Mouse (Mus musculus) hindbrain, embryonic 10.5 days (tissue): ENCODE measurements around the gene Kcnn1. TPM values are rescaled to one million over a fixed set of nuclear protein-coding genes. Genes with fewer than 3 reads are reported as not detected.
"Not testable (repeated sequence)": the region's sequence is repeated elsewhere in the genome, so short reads cannot be mapped to it uniquely, and the experiment has no call there.

Source experiments
- DNase-seq: peaks from one replicate; pipeline ENCODE4 v3.0.0-alpha.2; 2017; ENCODE audit warnings: low spot score
- H3K27ac ChIP-seq: fragments of 300-500 bp; sonication (generic); 2 replicates; pipeline ENCODE4 v1.5.1; 2016; ENCODE audit warnings: mild to moderate bottlenecking, moderate library complexity
- H3K27me3 ChIP-seq: fragments of 300-500 bp; sonication (generic); 2 replicates; pipeline ENCODE4 v1.6.1; 2016; ENCODE audit warnings: mild to moderate bottlenecking; ENCODE audit not compliant: poor library complexity, insufficient read depth, severe bottlenecking
- H3K36me3 ChIP-seq: fragments of 300-500 bp; sonication (generic); 2 replicates; pipeline ENCODE4 v1.6.1; 2016; ENCODE audit warnings: mild to moderate bottlenecking, moderate library complexity
- H3K4me1 ChIP-seq: fragments of 300-500 bp; sonication (generic); replicated peaks from 2 replicates; pipeline ENCODE4 v1.6.1; 2016; ENCODE audit warnings: mild to moderate bottlenecking
- H3K4me3 ChIP-seq: fragments of 300-500 bp; sonication (generic); 2 replicates; pipeline ENCODE4 v1.5.1; 2016; ENCODE audit warnings: mild to moderate bottlenecking, moderate library complexity
- H3K9me3 ChIP-seq: fragments of 300-500 bp; sonication (generic); 2 replicates; pipeline ENCODE4 v1.6.1; 2016; ENCODE audit warnings: mild to moderate bottlenecking, moderate library complexity
- WGBS: fragments of 180-500 bp; shearing (Covaris S2); methylation state at CpG from one replicate; pipeline ENCODE4 v1.1.7; 2016; 5-methylcytosine and 5-hydroxymethylcytosine counted together
- polyA plus RNA-seq: library from polyadenylated mRNA; unstranded; fragments of >200 nt; fragmentation: Nextera tagmentation; extraction: Ambion mirVana; gene quantifications from 2 replicates; pipeline ENCODE4 v1.2.1, GENCODE M21; 2016

Kcnn1 gene
- polyA plus RNA-seq, 1 experiment from 2014 or later = 19.3 TPM

- WGBS = under 1% methylated on average over 20 of the region's 20 CpGs
- Histone ChIP-seq H3K4me3 (peak overlapping the region; percentile 71), H3K4me1 (peaks cover 34% of the 10 kb centered on the region), H3K27ac (peak overlapping the region; percentile 95), H3K9me3 (no peaks in the 10 kb centered on the region), H3K27me3 (peaks cover 29% of the 10 kb centered on the region), H3K36me3 (peaks cover 35% of the 10 kb centered on the region)
- peak; percentile 86 for DNase-seq
Observed at GRCm38 (mm10) chr8:70897681-70898413, 34.8 kb upstream of the Kcnn1 start.

- Histone ChIP-seq H3K9me3 (no peaks in the 10 kb centered on the region), H3K27ac (peak within 1 kb of the TSS; percentile 95), H3K4me3 (peak within 1 kb of the TSS; percentile 71), H3K36me3 (peaks cover 38% of the 10 kb centered on the region), H3K4me1 (peaks cover 41% of the 10 kb centered on the region), H3K27me3 (peaks cover 32% of the 10 kb centered on the region)
- DNase-seq = peak; percentile 97
- under 1% methylated on average over 60 of the region's 60 CpGs for WGBS
Observed at GRCm38 (mm10) chr8:70897021-70897680, 34.1 kb upstream of the Kcnn1 start, which contains the start of gene Rpl18a. TSS of gene Rpl18a (minus strand) at chr8:70897412.

- DNase-seq = no peak
- Histone ChIP-seq H3K9me3 (no peaks in the 10 kb centered on the region), H3K4me1 (peaks cover 48% of the 10 kb centered on the region), H3K4me3 (peak overlapping the region; percentile 71), H3K27ac (peak overlapping the region; percentile 95), H3K36me3 (peaks cover 38% of the 10 kb centered on the region), H3K27me3 (peaks cover 38% of the 10 kb centered on the region)
- 4% methylated on average over 25 of the region's 25 CpGs for WGBS
Observed at GRCm38 (mm10) chr8:70896316-70897020, 33.4 kb upstream of the Kcnn1 start.

GRCm38 (mm10) chr8:70895571-70896259 lies 32.7 kb upstream of the Kcnn1 start:
- not testable (repeated sequence) for DNase-seq, H3K9me3 ChIP-seq
- Histone ChIP-seq H3K36me3 (peaks cover 44% of the 10 kb centered on the region), H3K27me3 (peaks cover 45% of the 10 kb centered on the region), H3K27ac (peak overlapping the region; percentile 95), H3K4me3 (peak overlapping the region; percentile 71), H3K4me1 (peaks cover 50% of the 10 kb centered on the region)
- 79% methylated on average over 24 of the region's 24 CpGs for WGBS

GRCm38 (mm10) chr8:70894771-70895545 lies 31.9 kb upstream of the Kcnn1 start:
- 85% methylated on average over 8 of the region's 8 CpGs for WGBS
- Histone ChIP-seq H3K36me3 (peaks cover 45% of the 10 kb centered on the region), H3K4me1 (peaks cover 50% of the 10 kb centered on the region), H3K9me3 (no peaks in the 10 kb centered on the region), H3K27ac (no peak overlapping the region), H3K27me3 (peaks cover 53% of the 10 kb centered on the region), H3K4me3 (no peak overlapping the region)
- no peak for DNase-seq

- 66% methylated on average over 2 of the region's 2 CpGs for WGBS
- Histone ChIP-seq H3K4me1 (peaks cover 50% of the 10 kb centered on the region), H3K9me3 (no peaks in the 10 kb centered on the region), H3K27me3 (peaks cover 59% of the 10 kb centered on the region), H3K4me3 (no peak overlapping the region), H3K27ac (no peak overlapping the region), H3K36me3 (peaks cover 45% of the 10 kb centered on the region)
- DNase-seq = no peak
Observed at GRCm38 (mm10) chr8:70894385-70894720, 31.3 kb upstream of the Kcnn1 start.

GRCm38 (mm10) chr8:70893656-70894384 lies 30.8 kb upstream of the Kcnn1 start:
- Histone ChIP-seq H3K36me3 (peaks cover 45% of the 10 kb centered on the region), H3K4me1 (peaks cover 48% of the 10 kb centered on the region), H3K9me3 (no peaks in the 10 kb centered on the region), H3K27me3 (peaks cover 64% of the 10 kb centered on the region), H3K4me3 (peak overlapping the region; percentile 45; the same call in 1 of the 2 replicates), H3K27ac (no peak overlapping the region)
- DNase-seq = peak; percentile 87
- 29% methylated on average over 12 of the region's 12 CpGs for WGBS

- H3K36me3 ChIP-seq = peaks cover 45% of the 10 kb centered on the region
- H3K27me3 ChIP-seq = peaks cover 72% of the 10 kb centered on the region
Observed at GRCm38 (mm10) chr8:70892896-70893655, 30.0 kb upstream of the Kcnn1 start.

GRCm38 (mm10) chr8:70892022-70892895 lies 29.2 kb upstream of the Kcnn1 start, which contains the start of gene Slc5a5:
TSS of gene Slc5a5 (minus strand) at chr8:70892757.
- peaks cover 47% of the 10 kb centered on the region for H3K4me1 ChIP-seq
- no peak for DNase-seq
- WGBS = 2% methylated on average over 80 of the region's 80 CpGs
- peak within 1 kb of the TSS; percentile 45; the same call in 1 of the 2 replicates for H3K27ac ChIP-seq
- no peaks in the 10 kb centered on the region for H3K9me3 ChIP-seq
- peaks cover 45% of the 10 kb centered on the region for H3K36me3 ChIP-seq
- peaks cover 74% of the 10 kb centered on the region for H3K27me3 ChIP-seq
- H3K4me3 ChIP-seq = peak within 1 kb of the TSS; percentile 45

More at GRCm38 (mm10) chr8:70892896-70893655, 30.0 kb upstream of the Kcnn1 start:
- peaks cover 41% of the 10 kb centered on the region for H3K4me1 ChIP-seq
- H3K9me3 ChIP-seq = no peaks in the 10 kb centered on the region
- DNase-seq = peak; percentile 51
- no peak overlapping the region for H3K27ac ChIP-seq
- peak overlapping the region; percentile 45 for H3K4me3 ChIP-seq
- 30% methylated on average over 20 of the region's 20 CpGs for WGBS

GRCm38 (mm10) chr8:70891356-70891755 lies 28.3 kb upstream of the Kcnn1 start:
- Histone ChIP-seq H3K27me3 (peaks cover 74% of the 10 kb centered on the region), H3K36me3 (peaks cover 45% of the 10 kb centered on the region), H3K4me1 (peaks cover 46% of the 10 kb centered on the region), H3K4me3 (peak overlapping the region; percentile 18; the same call in 1 of the 2 replicates), H3K27ac (no peak overlapping the region), H3K9me3 (no peaks in the 10 kb centered on the region)
- WGBS = 6% methylated on average over 21 of the region's 21 CpGs
- no peak for DNase-seq
